Mouse (Mus musculus): Measurements from ENCODE around the gene Atp6ap1.

DNA sequence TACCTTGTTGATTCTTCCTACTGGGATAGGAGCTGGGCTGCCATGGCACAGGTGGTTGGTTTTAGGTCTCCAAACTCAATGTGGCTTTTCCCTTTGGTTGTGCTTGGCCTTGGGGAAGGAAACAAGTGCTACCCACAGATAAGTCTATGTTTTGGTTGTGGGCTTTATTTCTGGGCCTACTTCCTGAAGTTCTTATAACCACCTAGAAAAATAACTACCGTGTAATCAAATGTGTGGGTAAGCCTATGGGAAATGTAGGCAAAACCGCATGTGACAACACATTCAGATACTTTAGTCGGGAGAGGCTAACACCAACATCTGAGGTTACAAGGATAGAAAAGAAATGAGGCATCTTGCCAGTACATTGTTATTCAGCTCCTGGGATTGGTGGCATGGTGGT is 39.2 kb upstream of the Atp6ap1 start:
- no peak for TF ChIP-seq CTCF (IDR thresholded peaks at IDR 0.05; ENCODE audit: low read depth)
- TF ChIP-seq EP300 (IDR thresholded peaks at IDR 0.05; ENCODE audit: low read depth), result no peak

All from heart, postnatal 0 days (tissue).